Mouse (Mus musculus): ENCODE results near the gene Upf3b. TPM values are rescaled to one million over a fixed set of nuclear protein-coding genes. Genes with fewer than 3 reads are reported as not detected.
"Not testable (repeated sequence)": the region's sequence is repeated elsewhere in the genome, so short reads cannot be mapped to it uniquely, and the experiment has no call there.

Upf3b gene
- 18.7 and 20.7 TPM in 2 replicates for polyA plus RNA-seq (2015; fragmentation: Nextera tagmentation; extraction: Ambion mirVana)

- 12% methylated on average over 29 of the region's 30 CpGs for WGBS
- H3K4me1 ChIP-seq = no peaks in the 10 kb centered on the region
- H3K4me2 ChIP-seq = peak within 1 kb of the TSS; percentile 59
- H3K9me3 ChIP-seq = no peaks in the 10 kb centered on the region
- H3K27me3 ChIP-seq = no peaks in the 10 kb centered on the region
- peak within 1 kb of the TSS; percentile 58 for H3K4me3 ChIP-seq
- peak within 1 kb of the TSS; percentile 90 for H3K27ac ChIP-seq
- peak within 1 kb of the TSS; percentile 60 for H3K9ac ChIP-seq
- ATAC-seq (ENCODE audit: borderline replicate concordance, extremely low read depth, low FRiP score, low TSS enrichment) = peak; percentile 99
- H3K36me3 ChIP-seq = no peaks in the 10 kb centered on the region
These were observed at the start of gene Upf3b for GRCm38 (mm10) chrX:37110193-37110880. Gene Upf3b (minus strand): TSS chrX:37110322.

- ATAC-seq (ENCODE audit: borderline replicate concordance, extremely low read depth, low FRiP score, low TSS enrichment) = no peak
- H3K27me3 ChIP-seq = no peaks in the 10 kb centered on the region
These were observed 47.7 kb upstream of the Upf3b start for GRCm38 (mm10) chrX:37157839-37158238.

GRCm38 (mm10) chrX:37144954-37145353 lies 34.8 kb upstream of the Upf3b start:
- Histone ChIP-seq H3K4me2 (no peak overlapping the region), H3K27me3 (no peaks in the 10 kb centered on the region), H3K27ac (no peak overlapping the region), H3K4me3 (no peak overlapping the region), H3K9ac (no peak overlapping the region), H3K9me3 (no peaks in the 10 kb centered on the region), H3K36me3 (0 out of 2 replicates have a peak, but pooled peaks cover 11% of the 10 kb centered on the region), H3K4me1 (no peaks in the 10 kb centered on the region)
- WGBS = 80% methylated on average over 2 of the region's 2 CpGs
- no peak for ATAC-seq (ENCODE audit: borderline replicate concordance, extremely low read depth, low FRiP score, low TSS enrichment)

More at GRCm38 (mm10) chrX:37157839-37158238, 47.7 kb upstream of the Upf3b start:
- Histone ChIP-seq H3K9me3 (no peaks in the 10 kb centered on the region), H3K4me3 (no peak overlapping the region), H3K27ac (no peak overlapping the region), H3K4me1 (no peaks in the 10 kb centered on the region), H3K9ac (no peak overlapping the region), H3K4me2 (no peak overlapping the region), H3K36me3 (peaks cover 3% of the 10 kb centered on the region; the same call in 1 of the 2 replicates)
- 53% methylated on average over 4 of the region's 4 CpGs for WGBS

- 0 out of 2 replicates have a peak, but pooled peaks cover 11% of the 10 kb centered on the region for H3K36me3 ChIP-seq
- H3K4me2 ChIP-seq; H3K9me3 ChIP-seq; H3K27me3 ChIP-seq; H3K9ac ChIP-seq; ATAC-seq (ENCODE audit: borderline replicate concordance, extremely low read depth, low FRiP score, low TSS enrichment); H3K4me3 ChIP-seq; H3K4me1 ChIP-seq; H3K27ac ChIP-seq: not testable (repeated sequence)
- WGBS = 51% methylated on average over 2 of the region's 4 CpGs
These were observed 34.4 kb upstream of the Upf3b start for GRCm38 (mm10) chrX:37144498-37144897.

GRCm38 (mm10) chrX:37141732-37142131 lies 31.6 kb upstream of the Upf3b start:
- H3K9ac ChIP-seq = no peak overlapping the region
- 72% methylated on average over 3 of the region's 3 CpGs for WGBS
- H3K4me2 ChIP-seq = no peak overlapping the region
- no peaks in the 10 kb centered on the region for H3K27me3 ChIP-seq
- H3K27ac ChIP-seq = no peak overlapping the region
- peaks cover 7% of the 10 kb centered on the region; the same call in 1 of the 2 replicates for H3K36me3 ChIP-seq
- H3K9me3 ChIP-seq = no peaks in the 10 kb centered on the region
- no peak for ATAC-seq (ENCODE audit: borderline replicate concordance, extremely low read depth, low FRiP score, low TSS enrichment)
- H3K4me1 ChIP-seq = no peaks in the 10 kb centered on the region
- H3K4me3 ChIP-seq = no peak overlapping the region

GRCm38 (mm10) chrX:37126671-37127358 lies 16.7 kb upstream of the Upf3b start, which contains the start of gene Nkap:
Gene Nkap (plus strand): TSS chrX:37126795.
- 9% methylated on average over 58 of the region's 58 CpGs for WGBS
- no peaks in the 10 kb centered on the region for H3K27me3 ChIP-seq
- peak; percentile 79 for ATAC-seq (ENCODE audit: borderline replicate concordance, extremely low read depth, low FRiP score, low TSS enrichment)
- peak within 1 kb of the TSS; percentile 75 for H3K9ac ChIP-seq
- H3K9me3 ChIP-seq = no peaks in the 10 kb centered on the region
- peak within 1 kb of the TSS; percentile 64 for H3K4me3 ChIP-seq
- no peaks in the 10 kb centered on the region for H3K36me3 ChIP-seq
- peak within 1 kb of the TSS; percentile 42 for H3K4me2 ChIP-seq
- peak within 1 kb of the TSS; percentile 76 for H3K27ac ChIP-seq
- 0 out of 2 replicates have a peak, but pooled peaks cover 8% of the 10 kb centered on the region for H3K4me1 ChIP-seq

- no peak overlapping the region for H3K9ac ChIP-seq
- 92% methylated on average over 7 of the region's 7 CpGs for WGBS
- no peaks in the 10 kb centered on the region for H3K36me3 ChIP-seq
- H3K4me1 ChIP-seq = 0 out of 2 replicates have a peak, but pooled peaks cover 8% of the 10 kb centered on the region
- H3K4me3 ChIP-seq = no peak overlapping the region
- no peak overlapping the region for H3K4me2 ChIP-seq
- no peak for ATAC-seq (ENCODE audit: borderline replicate concordance, extremely low read depth, low FRiP score, low TSS enrichment)
- no peak overlapping the region for H3K27ac ChIP-seq
- no peaks in the 10 kb centered on the region for H3K27me3 ChIP-seq
- H3K9me3 ChIP-seq = no peaks in the 10 kb centered on the region
These were observed 15.4 kb upstream of the Upf3b start for GRCm38 (mm10) chrX:37125511-37125910.

GRCm38 (mm10) chrX:37120212-37120611 lies 10.1 kb upstream of the Upf3b start:
- Histone ChIP-seq H3K36me3 (no peaks in the 10 kb centered on the region), H3K9ac (no peak overlapping the region), H3K4me1 (no peaks in the 10 kb centered on the region), H3K4me2 (no peak overlapping the region), H3K4me3 (no peak overlapping the region), H3K27me3 (no peaks in the 10 kb centered on the region), H3K27ac (no peak overlapping the region), H3K9me3 (no peaks in the 10 kb centered on the region)
- 63% methylated on average over 5 of the region's 5 CpGs for WGBS
- ATAC-seq (ENCODE audit: borderline replicate concordance, extremely low read depth, low FRiP score, low TSS enrichment) = no peak

GRCm38 (mm10) chrX:37119585-37119984 lies 9.5 kb upstream of the Upf3b start:
- Histone ChIP-seq H3K4me1 (no peaks in the 10 kb centered on the region), H3K4me3 (no peak overlapping the region), H3K27ac (no peak overlapping the region), H3K9me3 (no peaks in the 10 kb centered on the region), H3K4me2 (no peak overlapping the region), H3K9ac (no peak overlapping the region), H3K27me3 (no peaks in the 10 kb centered on the region), H3K36me3 (no peaks in the 10 kb centered on the region)
- no peak for ATAC-seq (ENCODE audit: borderline replicate concordance, extremely low read depth, low FRiP score, low TSS enrichment)
- WGBS = 49% methylated on average over 3 of the region's 3 CpGs

- Histone ChIP-seq H3K9me3 (no peaks in the 10 kb centered on the region), H3K4me3 (no peak overlapping the region), H3K4me2 (no peak overlapping the region), H3K36me3 (no peaks in the 10 kb centered on the region), H3K27ac (no peak overlapping the region), H3K9ac (no peak overlapping the region), H3K27me3 (no peaks in the 10 kb centered on the region), H3K4me1 (no peaks in the 10 kb centered on the region)
- no peak for ATAC-seq (ENCODE audit: borderline replicate concordance, extremely low read depth, low FRiP score, low TSS enrichment)
- no CpG with 5 or more reads among the region's 5 CpGs for WGBS
These were observed 7.0 kb upstream of the Upf3b start for GRCm38 (mm10) chrX:37117085-37117484.

- Histone ChIP-seq H3K9me3 (no peaks in the 10 kb centered on the region), H3K27ac (no peak overlapping the region), H3K27me3 (no peaks in the 10 kb centered on the region), H3K36me3 (no peaks in the 10 kb centered on the region), H3K4me3 (no peak overlapping the region), H3K4me2 (peak overlapping the region; percentile 31; the same call in 1 of the 2 replicates), H3K9ac (no peak overlapping the region), H3K4me1 (no peaks in the 10 kb centered on the region)
- ATAC-seq (ENCODE audit: borderline replicate concordance, extremely low read depth, low FRiP score, low TSS enrichment) = no peak
- WGBS = 66% methylated on average over 4 of the region's 4 CpGs
These were observed 715 bp upstream of the Upf3b start for GRCm38 (mm10) chrX:37110881-37111193.

- no peaks in the 10 kb centered on the region for H3K36me3 ChIP-seq
These were observed 463 bp downstream of the Upf3b start for GRCm38 (mm10) chrX:37109526-37110192.

More at GRCm38 (mm10) chrX:37109526-37110192, 463 bp downstream of the Upf3b start:
- H3K4me2 ChIP-seq = peak overlapping the region; percentile 59
- peak; percentile 77 for ATAC-seq (ENCODE audit: borderline replicate concordance, extremely low read depth, low FRiP score, low TSS enrichment)
- no peaks in the 10 kb centered on the region for H3K4me1 ChIP-seq
- 11% methylated on average over 27 of the region's 27 CpGs for WGBS
- H3K9ac ChIP-seq = peak overlapping the region; percentile 60
- H3K27me3 ChIP-seq = no peaks in the 10 kb centered on the region
- H3K27ac ChIP-seq = peak overlapping the region; percentile 90
- no peaks in the 10 kb centered on the region for H3K9me3 ChIP-seq
- H3K4me3 ChIP-seq = peak overlapping the region; percentile 58

Measured in lung, embryonic 15.5 days (tissue).